Mouse (Mus musculus) MEL (cell line): Measurements from ENCODE around the gene Sap30l.

Experiments
- CTCF ChIP-seq, 3 experiments: IDR thresholded peaks in 2 of 3; conservative IDR thresholded peaks in 1 of 3; 2 replicates each; pipeline ENCODE4 v1.5.1; 2011 to 2012; ENCODE audit warnings: low read length in 3 of 3, low read depth in 2 of 3, mild to moderate bottlenecking in 2 of 3, improper control_type of control experiment in 1 of 3, inconsistent platforms in 1 of 3, mixed read lengths in 1 of 3, moderate library complexity in 1 of 3; ENCODE audit not compliant: control insufficient read depth in 1 of 3, insufficient read depth in 1 of 3, poor library complexity in 1 of 3, severe bottlenecking in 1 of 3
- EP300 ChIP-seq, 2 experiments: IDR thresholded peaks; 2 replicates each; pipeline ENCODE4 v1.6.1; 2011; ENCODE audit warnings: improper control_type of control experiment in 2 of 2, low read length in 2 of 2, low read depth in 1 of 2, mild to moderate bottlenecking in 1 of 2
- GATA1 ChIP-seq: IDR thresholded peaks from 2 replicates; pipeline ENCODE4 v1.6.1; 2011; ENCODE audit warnings: low read depth, low read length, improper control_type of control experiment
- HCFC1 ChIP-seq: IDR thresholded peaks from 2 replicates; pipeline ENCODE4 v1.6.1; 2012; ENCODE audit warnings: low read depth, mild to moderate bottlenecking, inconsistent platforms, low read length, improper control_type of control experiment, moderate library complexity
- MAFK ChIP-seq: IDR thresholded peaks from 2 replicates; pipeline ENCODE4 v1.6.1; 2011; ENCODE audit warnings: low read depth, mild to moderate bottlenecking, low read length, improper control_type of control experiment, borderline replicate concordance
- MAX ChIP-seq: IDR thresholded peaks from 2 replicates; pipeline ENCODE4 v1.6.1; 2011; ENCODE audit warnings: low read length, improper control_type of control experiment
- POLR2A ChIP-seq, 2 experiments: IDR thresholded peaks; 2 replicates each; pipeline ENCODE4 v1.6.1; 2011 to 2012; ENCODE audit warnings: low read length in 2 of 2, mild to moderate bottlenecking in 2 of 2, control low read depth in 1 of 2, improper control_type of control experiment in 1 of 2, low read depth in 1 of 2, moderate library complexity in 1 of 2; ENCODE audit not compliant: control insufficient read depth in 1 of 2, insufficient read depth in 1 of 2, poor library complexity in 1 of 2
- POLR2AphosphoS5 ChIP-seq: IDR thresholded peaks from 2 replicates; pipeline ENCODE4 v1.6.1; 2012; ENCODE audit warnings: low read depth, borderline replicate concordance, mild to moderate bottlenecking, inconsistent platforms, low read length, moderate library complexity, mixed read lengths
- RAD21 ChIP-seq: IDR thresholded peaks from 2 replicates; pipeline ENCODE4 v1.6.1; 2011; ENCODE audit warnings: mild to moderate bottlenecking, low read depth, low read length, improper control_type of control experiment
- SIN3A ChIP-seq: IDR thresholded peaks from 2 replicates; pipeline ENCODE4 v1.6.1; 2012; ENCODE audit warnings: low read length, improper control_type of control experiment, inconsistent platforms
- TCF12 ChIP-seq: IDR thresholded peaks from 2 replicates; pipeline ENCODE4 v1.6.1; 2014; ENCODE audit warnings: low read depth, mild to moderate bottlenecking, inconsistent platforms, low read length, improper control_type of control experiment, moderate library complexity
- USF1 ChIP-seq: IDR thresholded peaks from 2 replicates; pipeline ENCODE4 v1.6.1; 2014; ENCODE audit warnings: low read depth, mild to moderate bottlenecking, inconsistent platforms, low read length, improper control_type of control experiment, moderate library complexity
- ZNF384 ChIP-seq: IDR thresholded peaks from 2 replicates; pipeline ENCODE4 v1.6.1; 2012; ENCODE audit warnings: low read depth, mild to moderate bottlenecking, inconsistent platforms, low read length, improper control_type of control experiment

DNA sequence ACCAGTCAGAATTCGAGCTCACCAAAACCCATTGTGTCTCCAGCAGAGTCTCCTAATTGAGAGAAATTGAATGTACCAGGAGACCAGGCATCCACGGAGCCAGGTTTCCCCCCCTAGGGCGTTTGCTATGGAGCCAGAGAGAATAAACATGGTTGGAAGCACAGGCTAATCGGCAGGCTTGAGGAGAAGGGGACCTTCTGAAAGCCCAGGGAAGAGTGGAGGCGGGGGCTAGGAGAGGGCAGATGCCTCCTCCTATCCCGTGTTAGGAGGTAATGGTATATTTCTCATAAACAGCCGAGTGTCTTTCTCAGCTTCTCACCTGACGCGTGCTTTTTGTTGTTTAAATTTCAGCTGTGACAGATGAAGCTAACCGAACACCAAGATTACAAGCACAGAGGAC is 39.5 kb downstream of the Sap30l start:
- TF ChIP-seq POLR2AphosphoS5: no peak
- TF ChIP-seq MAX: no peak
- no peak for TF ChIP-seq GATA1
- no peak for TF ChIP-seq EP300 (IDR thresholded peaks at IDR 0.05; ENCODE audit: low read depth in 1 of 2, low read length in 2 of 2)
- no peak for TF ChIP-seq CTCF (IDR thresholded peaks at IDR 0.05 in 2 of 3, conservative IDR thresholded peaks at IDR 0.05 in 1 of 3; ENCODE audit: control insufficient read depth in 1 of 3, insufficient read depth in 1 of 3, low read depth in 2 of 3, low read length in 3 of 3, poor library complexity in 1 of 3, severe bottlenecking in 1 of 3)
- TF ChIP-seq TCF12: no peak
- no peak for TF ChIP-seq POLR2A (IDR thresholded peaks at IDR 0.05; ENCODE audit: control insufficient read depth in 1 of 2, insufficient read depth in 1 of 2, low read depth in 1 of 2, low read length in 2 of 2, poor library complexity in 1 of 2)
- no peak for TF ChIP-seq ZNF384
- TF ChIP-seq SIN3A: no peak
- no peak for TF ChIP-seq MAFK
- TF ChIP-seq HCFC1: no peak
- TF ChIP-seq RAD21: no peak
- no peak for TF ChIP-seq USF1
